Mouse (Mus musculus) CH12.LX (cell line): ENCODE data around the gene Srsf6. TPM values are rescaled to one million over a fixed set of nuclear protein-coding genes. Genes with fewer than 3 reads are reported as not detected.

Source experiments
- DNase-seq: peaks from one replicate; pipeline ENCODE4 v3.0.0-alpha.2; 2013; ENCODE audit errors: extremely low read depth
- H3K27ac ChIP-seq: 2 replicates; pipeline ENCODE4 v1.5.1; 2012; ENCODE audit warnings: low read depth, mild to moderate bottlenecking, control low read depth, moderate library complexity; ENCODE audit not compliant: insufficient read depth
- H3K27me3 ChIP-seq: replicated peaks from 2 replicates; pipeline ENCODE3; 2012; ENCODE audit warnings: inconsistent platforms
- H3K36me3 ChIP-seq, 2 experiments: replicated peaks in 1 of 2; 2 replicates each; pipeline versions ENCODE3 to v1.6.1; 2012; ENCODE audit warnings: inconsistent platforms in 1 of 2, low read length in 1 of 2, mild to moderate bottlenecking in 1 of 2, mixed read lengths in 1 of 2, moderate library complexity in 1 of 2; ENCODE audit not compliant: control insufficient read depth in 1 of 2, insufficient read depth in 1 of 2
- H3K4me1 ChIP-seq, 2 experiments: 2 replicates each; pipeline ENCODE4 v1.6.1; 2012; ENCODE audit warnings: inconsistent platforms in 1 of 2, moderate library complexity in 1 of 2; ENCODE audit not compliant: insufficient read depth in 2 of 2, control insufficient read depth in 1 of 2
- H3K4me2 ChIP-seq: 2 replicates; pipeline ENCODE4 v1.6.1; 2012; ENCODE audit warnings: low read depth, mild to moderate bottlenecking, control low read depth; ENCODE audit not compliant: poor library complexity, insufficient read depth, severe bottlenecking
- H3K4me3 ChIP-seq, 3 experiments: fragments of 150-350 bp in 1 of 3; sonication (generic) in 1 of 3; replicated peaks in 1 of 3; 2 replicates each; pipeline versions ENCODE3 to v1.5.1; 2011 to 2012; ENCODE audit warnings: low read depth in 2 of 3, low read length in 2 of 3, mild to moderate bottlenecking in 2 of 3, moderate library complexity in 2 of 3, control low read depth in 1 of 3, improper control_type of control experiment in 1 of 3, inconsistent platforms in 1 of 3, mixed read lengths in 1 of 3; ENCODE audit not compliant: poor library complexity in 1 of 3
- H3K79me2 ChIP-seq: replicated peaks from 2 replicates; pipeline ENCODE4 v1.6.1; 2012; ENCODE audit warnings: mild to moderate bottlenecking, moderate library complexity; ENCODE audit not compliant: control insufficient read depth, poor library complexity, insufficient read depth, severe bottlenecking; ENCODE audit errors: extremely low read depth
- H3K9ac ChIP-seq: 2 replicates; pipeline ENCODE4 v1.6.1; 2012; ENCODE audit warnings: low read depth, mild to moderate bottlenecking, control low read depth, moderate library complexity; ENCODE audit not compliant: insufficient read depth
- H3K9me3 ChIP-seq: replicated peaks from 2 replicates; pipeline ENCODE3; 2012; ENCODE audit warnings: low read length, inconsistent platforms, mixed read lengths
- BHLHE40 ChIP-seq: IDR thresholded peaks from 2 replicates; pipeline ENCODE4 v1.6.1; 2011; ENCODE audit warnings: mild to moderate bottlenecking, low read depth, low read length, improper control_type of control experiment
- CHD1 ChIP-seq: IDR thresholded peaks from 2 replicates; pipeline ENCODE4 v1.6.1; 2012; ENCODE audit warnings: low read depth, low read length, improper control_type of control experiment, inconsistent platforms
- CHD2 ChIP-seq: IDR thresholded peaks from 2 replicates; pipeline ENCODE4 v1.6.1; 2011; ENCODE audit warnings: low read length, improper control_type of control experiment
- CTCF ChIP-seq, 2 experiments: IDR thresholded peaks in 1 of 2; conservative IDR thresholded peaks in 1 of 2; 2 replicates each; pipeline ENCODE4 v1.5.1; 2011 to 2012; ENCODE audit warnings: low read depth in 2 of 2, low read length in 2 of 2, improper control_type of control experiment in 1 of 2, inconsistent platforms in 1 of 2, mild to moderate bottlenecking in 1 of 2, moderate library complexity in 1 of 2
- E2F4 ChIP-seq: IDR thresholded peaks from 2 replicates; pipeline ENCODE4 v1.6.1; 2011; ENCODE audit warnings: low read depth, low read length, improper control_type of control experiment; ENCODE audit not compliant: insufficient replicate concordance
- ETS1 ChIP-seq: conservative IDR thresholded peaks from 2 replicates; pipeline ENCODE4 v1.6.1; 2012; ENCODE audit warnings: low read depth, mild to moderate bottlenecking, inconsistent platforms, low read length, improper control_type of control experiment, moderate library complexity
- GABPA ChIP-seq: IDR thresholded peaks from 2 replicates; pipeline ENCODE4 v1.6.1; 2012; ENCODE audit warnings: low read depth, low read length, improper control_type of control experiment, inconsistent platforms; ENCODE audit not compliant: insufficient replicate concordance
- IRF4 ChIP-seq: IDR thresholded peaks from 2 replicates; pipeline ENCODE4 v1.6.1; 2014; ENCODE audit warnings: low read depth, mild to moderate bottlenecking, inconsistent platforms, low read length, improper control_type of control experiment
- JUN ChIP-seq: IDR thresholded peaks from 2 replicates; pipeline ENCODE4 v1.6.1; 2011; ENCODE audit warnings: low read depth, mild to moderate bottlenecking, low read length, improper control_type of control experiment, moderate library complexity; ENCODE audit not compliant: insufficient read depth
- MAFK ChIP-seq: IDR thresholded peaks from 2 replicates; pipeline ENCODE4 v1.6.1; 2011; ENCODE audit warnings: low read length, improper control_type of control experiment; ENCODE audit not compliant: insufficient replicate concordance
- MAX ChIP-seq: IDR thresholded peaks from 2 replicates; pipeline ENCODE4 v1.6.1; 2011; ENCODE audit warnings: low read length, improper control_type of control experiment
- MAZ ChIP-seq: IDR thresholded peaks from 2 replicates; pipeline ENCODE4 v1.6.1; 2012; ENCODE audit warnings: low read depth, mild to moderate bottlenecking, inconsistent platforms, low read length, improper control_type of control experiment, moderate library complexity
- MEF2A ChIP-seq: IDR thresholded peaks from 2 replicates; pipeline ENCODE4 v1.6.1; 2014; ENCODE audit warnings: low read depth, mild to moderate bottlenecking, inconsistent platforms, low read length, improper control_type of control experiment, borderline replicate concordance
- MXI1 ChIP-seq: IDR thresholded peaks from 2 replicates; pipeline ENCODE4 v1.6.1; 2011; ENCODE audit warnings: mild to moderate bottlenecking, low read depth, low read length, improper control_type of control experiment
- MYC ChIP-seq: IDR thresholded peaks from 2 replicates; pipeline ENCODE4 v1.6.1; 2011; ENCODE audit warnings: low read depth, mild to moderate bottlenecking, improper control_type of control experiment, low read length
- NELFE ChIP-seq: IDR thresholded peaks from 2 replicates; pipeline ENCODE4 v1.6.1; 2011; ENCODE audit warnings: low read depth, low read length, improper control_type of control experiment
- NRF1 ChIP-seq: IDR thresholded peaks from 2 replicates; pipeline ENCODE4 v1.6.1; 2014; ENCODE audit warnings: low read depth, mild to moderate bottlenecking, inconsistent platforms, low read length, improper control_type of control experiment, moderate library complexity
- PAX5 ChIP-seq: IDR thresholded peaks from 2 replicates; pipeline ENCODE4 v1.6.1; 2012; ENCODE audit warnings: low read length, inconsistent platforms, mixed read lengths
- POLR2AphosphoS2 ChIP-seq: IDR thresholded peaks from 2 replicates; pipeline ENCODE4 v1.6.1; 2011; ENCODE audit warnings: low read depth, low read length, improper control_type of control experiment
- RAD21 ChIP-seq: IDR thresholded peaks from 2 replicates; pipeline ENCODE4 v1.6.1; 2011; ENCODE audit warnings: low read depth, mild to moderate bottlenecking, low read length, improper control_type of control experiment, moderate library complexity
- RCOR1 ChIP-seq: conservative IDR thresholded peaks from 2 replicates; pipeline ENCODE4 v1.6.1; 2012; ENCODE audit warnings: low read depth, mild to moderate bottlenecking, inconsistent platforms, low read length, improper control_type of control experiment
- SMC3 ChIP-seq: IDR thresholded peaks from 2 replicates; pipeline ENCODE4 v1.6.1; 2011; ENCODE audit warnings: low read depth, low read length, improper control_type of control experiment
- TCF12 ChIP-seq: IDR thresholded peaks from 2 replicates; pipeline ENCODE4 v1.6.1; 2014; ENCODE audit warnings: low read depth, mild to moderate bottlenecking, inconsistent platforms, low read length, improper control_type of control experiment
- USF1 ChIP-seq: IDR thresholded peaks from 2 replicates; pipeline ENCODE4 v1.6.1; 2014; ENCODE audit warnings: low read depth, mild to moderate bottlenecking, inconsistent platforms, low read length, improper control_type of control experiment
- ZKSCAN1 ChIP-seq: IDR thresholded peaks from 2 replicates; pipeline ENCODE4 v1.6.1; 2012; ENCODE audit warnings: low read depth, inconsistent platforms, low read length, improper control_type of control experiment, borderline replicate concordance
- ZMIZ1 ChIP-seq: IDR thresholded peaks from 2 replicates; pipeline ENCODE4 v1.6.1; 2012; ENCODE audit warnings: low read depth, mild to moderate bottlenecking, inconsistent platforms, low read length, improper control_type of control experiment
- ZNF384 ChIP-seq: IDR thresholded peaks from 2 replicates; pipeline ENCODE4 v1.6.1; 2012; ENCODE audit warnings: low read depth, low read length, improper control_type of control experiment, inconsistent platforms
- dilution Hi-C: fragments of 300-500 bp; cut with MboI; formaldehyde crosslinking; loops from 2 replicates; pipeline ENCODE4 v1.14.3; 2020; ENCODE audit warnings: low sequenced_read_pairs; ENCODE audit not compliant: extremely low pct_unique_long_range_greater_than_20kb, extremely low pct_ligation_motif_present
- in situ Hi-C: fragments of 300-500 bp; cut with MboI; formaldehyde crosslinking; loops from 3 replicates; pipeline ENCODE4 v1.14.3; 2019; ENCODE audit warnings: low sequenced_read_pairs, low pct_ligation_motif_present, low pct_unique_long_range_greater_than_20kb, mixed read lengths
- polyA plus RNA-seq: library from polyadenylated mRNA; unstranded; fragments of >175 nt; gene quantifications from 2 replicates; pipeline ENCODE4 v1.2.1, GENCODE M21; 2012; ENCODE audit warnings: low read depth; ENCODE audit not compliant: insufficient read length
- total RNA-seq, 2 experiments: library from RNA; depleted of rRNA; stranded (reverse); fragments of 300-350 nt in 1 of 2; fragments of >200 nt in 1 of 2; gene quantifications; 2 replicates each; pipeline ENCODE4 v1.2.3; 2012 to 2014

Gene Srsf6
- total and polyA plus RNA-seq, 3 experiments, result 96.3 to 227 (median 204) TPM

DNA sequence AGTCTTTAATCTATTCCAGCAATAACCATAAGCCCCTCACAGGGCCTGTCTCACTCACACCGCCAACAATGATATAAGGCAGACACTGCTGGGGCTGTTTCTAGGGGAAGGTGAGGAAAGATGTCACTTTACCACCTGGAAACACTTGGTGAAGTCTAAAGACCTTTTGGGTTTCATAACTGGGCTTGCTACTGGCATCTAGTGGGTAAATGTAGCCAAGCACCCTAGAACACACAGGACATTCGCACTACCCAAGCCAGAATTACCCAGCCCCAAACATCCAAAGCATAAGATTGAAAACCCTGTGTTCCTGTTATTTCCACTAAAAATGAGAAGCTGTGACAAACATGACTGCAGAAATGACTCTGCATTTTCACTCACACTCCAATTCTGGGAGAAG, 16.8 kb upstream of the Srsf6 start:
- dilution Hi-C loops, result no loop called here

DNA sequence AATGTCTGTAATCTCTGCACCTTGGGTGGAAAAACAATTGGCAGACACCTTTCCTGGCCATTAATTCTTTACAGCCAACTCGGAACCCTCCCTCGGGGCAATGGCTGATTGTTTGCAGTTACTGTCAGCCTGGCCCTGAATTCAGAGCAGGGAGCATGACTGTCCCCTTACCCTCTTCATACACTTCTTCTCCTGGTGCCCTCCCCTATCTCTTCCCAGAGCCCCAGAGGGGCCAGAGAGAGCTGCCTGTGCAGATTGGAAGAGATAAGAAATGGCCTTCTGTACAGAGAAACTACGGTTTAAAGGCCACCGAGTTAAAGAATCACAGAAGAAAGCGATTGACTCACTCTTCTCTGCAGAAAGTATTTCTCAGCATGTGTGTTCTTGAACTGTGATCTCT, 11.4 kb upstream of the Srsf6 start:
- in situ Hi-C loops, result loop anchor here (10.0 kb wide), 1 partner anchor 415 kb away; no protein-coding TSS in a partner anchor

More for the DNA sequence above, 16.8 kb upstream of the Srsf6 start:
- in situ Hi-C loops, result no loop called here
- H3K27ac ChIP-seq, result no peak overlapping the region
- H3K4me3 ChIP-seq, result no peak overlapping the region
- H3K36me3 ChIP-seq, result no peaks in the 10 kb centered on the region
- H3K27me3 ChIP-seq, result peaks cover 89% of the 10 kb centered on the region
- no peaks in the 10 kb centered on the region for H3K4me1 ChIP-seq
- H3K79me2 ChIP-seq, result no peaks in the 10 kb centered on the region
- H3K9ac ChIP-seq, result no peak overlapping the region
- DNase-seq, result no peak
- H3K9me3 ChIP-seq, result peaks cover 3% of the 10 kb centered on the region
- no peak overlapping the region for H3K4me2 ChIP-seq
- TF ChIP-seq MAFK (no peak), RAD21 (peak; percentile 75), BHLHE40 (no peak), MAZ (no peak), SMC3 (peak; percentile 66), CTCF (conservative IDR thresholded peaks at IDR 0.05 in 1 of 2, IDR thresholded peaks at IDR 0.05 in 1 of 2; ENCODE audit: low read depth in 2 of 2, low read length in 2 of 2) (peak; percentile 14 to 67; a peak in 2 of 4 replicates)

GRCm38 (mm10) chr2:162922183-162922582, 9.1 kb upstream of the Srsf6 start:
- in situ Hi-C loops (loop anchor here (10.0 kb wide), 1 partner anchor 413 kb away; no protein-coding TSS in a partner anchor), dilution Hi-C loops (no loop called here)
- H3K79me2 ChIP-seq, result no peaks in the 10 kb centered on the region
- peaks cover 3% of the 10 kb centered on the region for H3K9me3 ChIP-seq
- peak overlapping the region; percentile 52 for H3K4me2 ChIP-seq
- peak; percentile 67 for DNase-seq
- no peak overlapping the region for H3K9ac ChIP-seq
- H3K4me1 ChIP-seq, result peaks cover 0 to 3% of the 10 kb centered on the region in 2 experiments; a peak in 1 of 4 replicates
- H3K36me3 ChIP-seq, result no peaks in the 10 kb centered on the region
- H3K4me3 ChIP-seq, result no peak overlapping the region
- peaks cover 52% of the 10 kb centered on the region for H3K27me3 ChIP-seq
- H3K27ac ChIP-seq, result no peak overlapping the region
- TF ChIP-seq E2F4 (0 out of 2 replicates have a peak, but pooled peaks have one; percentile 59), ZKSCAN1 (no peak), BHLHE40 (no peak), MAFK (no peak), MAX (peak; percentile 67), USF1 (no peak), PAX5 (no peak), POLR2AphosphoS2 (no peak), CHD2 (no peak), MAZ (no peak), RCOR1 (no peak), ZNF384 (0 out of 2 replicates have a peak, but pooled peaks have one; percentile 22), GABPA (no peak), MYC (peak; percentile 72; the same call in 1 of the 2 replicates), ZMIZ1 (no peak), ETS1 (no peak), MEF2A (no peak), SMC3 (peak; percentile 85), JUN (no peak)

More for the DNA sequence above, 11.4 kb upstream of the Srsf6 start:
- dilution Hi-C loops, result no loop called here
- no peaks in the 10 kb centered on the region for H3K36me3 ChIP-seq
- H3K4me3 ChIP-seq, result no peak overlapping the region
- H3K4me2 ChIP-seq, result no peak overlapping the region
- no peak overlapping the region for H3K9ac ChIP-seq
- TF ChIP-seq CTCF (conservative IDR thresholded peaks at IDR 0.05 in 1 of 2, IDR thresholded peaks at IDR 0.05 in 1 of 2; ENCODE audit: low read depth in 2 of 2, low read length in 2 of 2), result no peak
- no peak for TF ChIP-seq NELFE
- no peak for TF ChIP-seq MXI1
- TF ChIP-seq NRF1, result no peak
- no peak for TF ChIP-seq USF1
- TF ChIP-seq MAX, result no peak
- no peak for TF ChIP-seq CHD1
- TF ChIP-seq IRF4, result no peak
- TF ChIP-seq ZNF384, result no peak
- TF ChIP-seq TCF12, result no peak
- no peak for TF ChIP-seq GABPA
- H3K4me1 ChIP-seq, result peaks cover 0 to 3% of the 10 kb centered on the region in 2 experiments; a peak in 1 of 4 replicates
- peaks cover 71% of the 10 kb centered on the region for H3K27me3 ChIP-seq
- H3K27ac ChIP-seq, result no peak overlapping the region
- DNase-seq, result no peak
- H3K79me2 ChIP-seq, result no peaks in the 10 kb centered on the region
- H3K9me3 ChIP-seq, result peaks cover 3% of the 10 kb centered on the region
